Mouse (Mus musculus): ENCODE results near the gene Slc41a3. TPM values are rescaled to one million over a fixed set of nuclear protein-coding genes. Genes with fewer than 3 reads are reported as not detected.

Slc41a3 gene
- total RNA-seq (2014; fragmentation: Nextera tagmentation) (51.0 and 55.7 TPM in 2 replicates), total RNA-seq (2017) (47.7 and 50.2 TPM in 2 replicates), polyA plus RNA-seq (2012) (84.7 and 85.1 TPM in 2 replicates)

DNA sequence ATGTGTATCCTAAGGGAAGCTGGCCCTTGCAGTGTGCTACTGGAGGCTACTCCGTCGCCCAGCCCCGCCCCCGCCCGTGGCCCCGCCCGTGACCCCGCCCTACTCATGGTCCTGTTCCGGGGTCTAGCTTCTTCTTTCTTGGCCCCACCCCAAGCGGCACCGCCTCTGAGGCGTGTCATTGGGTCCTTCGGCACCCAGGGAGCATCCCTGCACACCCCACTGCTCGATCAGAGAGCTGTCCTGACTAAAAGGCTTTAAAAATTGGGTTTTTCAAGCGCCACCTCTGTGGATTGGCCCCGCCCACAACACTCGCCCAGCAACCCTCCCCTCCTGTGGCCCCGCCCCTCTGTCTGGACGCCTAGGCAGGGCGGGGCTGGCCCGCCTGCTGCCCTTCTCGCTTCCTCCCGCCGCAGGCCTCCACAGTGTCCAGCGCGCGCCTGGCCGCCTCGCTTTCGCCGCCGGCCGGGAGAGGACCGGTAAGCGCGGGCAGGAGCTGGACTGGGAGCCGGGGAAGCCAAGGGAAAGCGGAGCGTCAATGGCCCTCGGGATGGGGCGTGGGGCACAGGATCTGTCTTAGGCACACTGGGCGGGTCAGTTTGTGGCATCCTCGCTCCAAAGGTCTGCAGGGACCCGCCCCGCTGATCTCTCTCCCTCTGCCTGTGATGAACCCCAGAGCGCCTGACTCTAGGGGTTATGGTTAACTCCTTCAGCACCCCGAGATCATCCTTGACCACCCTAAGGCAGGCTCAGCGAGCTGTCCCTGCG, at the start of gene Slc41a3:
Gene Slc41a3 (plus strand): TSS at position 193 of the 765 bp plus-strand sequence.
- TF ChIP-seq CTCF (IDR thresholded peaks at IDR 0.05; ENCODE audit: low read depth, low read length): no peak
- no peak for TF ChIP-seq TAL1 (conservative IDR thresholded peaks at IDR 0.05; ENCODE audit: low read depth, low read length)
- TF ChIP-seq GATA2 (IDR thresholded peaks at IDR 0.05; ENCODE audit: borderline replicate concordance, low read depth, low read length): no peak
- TF ChIP-seq GATA1 (IDR thresholded peaks at IDR 0.05; ENCODE audit: borderline replicate concordance, low read length): no peak
- no peak for TF ChIP-seq POLR2AphosphoS5 (IDR thresholded peaks at IDR 0.05; ENCODE audit: insufficient replicate concordance, low read depth, low read length)
- Histone ChIP-seq H3K4me3 (ENCODE audit: low read depth, low read length) (peak within 1 kb of the TSS; percentile 78), H3K4me1 (ENCODE audit: insufficient read depth, low read depth, low read length) (peaks cover 59% of the 10 kb centered on the region), H3K27me3 (ENCODE audit: insufficient read depth, low read length) (peaks cover 28% of the 10 kb centered on the region), H3K9me3 (replicated peaks) (no peaks in the 10 kb centered on the region), H3K36me3 (replicated peaks) (peaks cover 3% of the 10 kb centered on the region)
- peak; percentile 80 for ATAC-seq (ENCODE audit: extremely low read depth, insufficient number of reproducible peaks, low FRiP score, poor library complexity, severe bottlenecking)
- peak; percentile 94 for DNase-seq (ENCODE audit: low spot score)

DNA sequence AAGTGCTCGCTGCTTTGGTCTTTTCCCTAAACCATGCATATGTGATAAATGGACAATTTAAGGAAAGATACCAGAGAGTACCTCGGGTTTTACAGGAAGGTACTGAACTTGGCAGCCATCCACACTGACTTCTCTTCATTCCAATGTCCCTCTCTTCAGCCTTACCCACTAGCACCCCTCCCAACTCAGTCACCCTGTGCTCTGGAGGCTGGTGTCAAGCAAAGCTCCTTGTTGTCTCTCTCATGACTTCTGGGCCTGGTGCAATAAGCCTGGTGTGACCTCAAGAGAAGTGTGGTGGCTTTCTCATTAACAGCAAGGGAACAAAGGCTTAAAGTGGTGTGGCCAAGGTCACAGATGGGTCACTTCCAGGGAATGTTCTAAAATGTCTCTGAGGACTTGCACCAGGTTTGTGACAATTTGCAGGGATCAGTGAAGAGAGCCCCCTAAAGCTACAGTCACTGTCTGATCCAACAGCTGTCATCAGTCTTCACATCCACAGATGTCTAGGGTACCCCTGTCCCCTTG, 47.9 kb upstream of the Slc41a3 start:
- Histone ChIP-seq H3K4me3 (ENCODE audit: low read depth, low read length) (no peak overlapping the region), H3K36me3 (replicated peaks) (no peaks in the 10 kb centered on the region), H3K27me3 (ENCODE audit: insufficient read depth, low read length) (peaks cover 6% of the 10 kb centered on the region), H3K4me1 (ENCODE audit: insufficient read depth, low read depth, low read length) (no peaks in the 10 kb centered on the region), H3K9me3 (replicated peaks) (no peaks in the 10 kb centered on the region)
- ATAC-seq (ENCODE audit: extremely low read depth, insufficient number of reproducible peaks, low FRiP score, poor library complexity, severe bottlenecking): no peak
- DNase-seq (ENCODE audit: low spot score): no peak
- TF ChIP-seq TAL1 (conservative IDR thresholded peaks at IDR 0.05; ENCODE audit: low read depth, low read length) (no peak), POLR2AphosphoS5 (IDR thresholded peaks at IDR 0.05; ENCODE audit: insufficient replicate concordance, low read depth, low read length) (no peak), GATA2 (IDR thresholded peaks at IDR 0.05; ENCODE audit: borderline replicate concordance, low read depth, low read length) (no peak), CTCF (IDR thresholded peaks at IDR 0.05; ENCODE audit: low read depth, low read length) (no peak), GATA1 (IDR thresholded peaks at IDR 0.05; ENCODE audit: borderline replicate concordance, low read length) (no peak)

GRCm38 (mm10) chr6:90557077-90557476, 47.4 kb upstream of the Slc41a3 start:
- Histone ChIP-seq H3K27me3 (ENCODE audit: insufficient read depth, low read length) (peaks cover 6% of the 10 kb centered on the region), H3K36me3 (replicated peaks) (no peaks in the 10 kb centered on the region), H3K4me1 (ENCODE audit: insufficient read depth, low read depth, low read length) (no peaks in the 10 kb centered on the region), H3K4me3 (ENCODE audit: low read depth, low read length) (no peak overlapping the region), H3K9me3 (replicated peaks) (no peaks in the 10 kb centered on the region)
- ATAC-seq (ENCODE audit: extremely low read depth, insufficient number of reproducible peaks, low FRiP score, poor library complexity, severe bottlenecking): no peak
- TF ChIP-seq GATA1 (IDR thresholded peaks at IDR 0.05; ENCODE audit: borderline replicate concordance, low read length): no peak
- TF ChIP-seq POLR2AphosphoS5 (IDR thresholded peaks at IDR 0.05; ENCODE audit: insufficient replicate concordance, low read depth, low read length): no peak
- TF ChIP-seq CTCF (IDR thresholded peaks at IDR 0.05; ENCODE audit: low read depth, low read length): no peak
- TF ChIP-seq GATA2 (IDR thresholded peaks at IDR 0.05; ENCODE audit: borderline replicate concordance, low read depth, low read length): no peak
- TF ChIP-seq TAL1 (conservative IDR thresholded peaks at IDR 0.05; ENCODE audit: low read depth, low read length): no peak
- no peak for DNase-seq (ENCODE audit: low spot score)

DNA sequence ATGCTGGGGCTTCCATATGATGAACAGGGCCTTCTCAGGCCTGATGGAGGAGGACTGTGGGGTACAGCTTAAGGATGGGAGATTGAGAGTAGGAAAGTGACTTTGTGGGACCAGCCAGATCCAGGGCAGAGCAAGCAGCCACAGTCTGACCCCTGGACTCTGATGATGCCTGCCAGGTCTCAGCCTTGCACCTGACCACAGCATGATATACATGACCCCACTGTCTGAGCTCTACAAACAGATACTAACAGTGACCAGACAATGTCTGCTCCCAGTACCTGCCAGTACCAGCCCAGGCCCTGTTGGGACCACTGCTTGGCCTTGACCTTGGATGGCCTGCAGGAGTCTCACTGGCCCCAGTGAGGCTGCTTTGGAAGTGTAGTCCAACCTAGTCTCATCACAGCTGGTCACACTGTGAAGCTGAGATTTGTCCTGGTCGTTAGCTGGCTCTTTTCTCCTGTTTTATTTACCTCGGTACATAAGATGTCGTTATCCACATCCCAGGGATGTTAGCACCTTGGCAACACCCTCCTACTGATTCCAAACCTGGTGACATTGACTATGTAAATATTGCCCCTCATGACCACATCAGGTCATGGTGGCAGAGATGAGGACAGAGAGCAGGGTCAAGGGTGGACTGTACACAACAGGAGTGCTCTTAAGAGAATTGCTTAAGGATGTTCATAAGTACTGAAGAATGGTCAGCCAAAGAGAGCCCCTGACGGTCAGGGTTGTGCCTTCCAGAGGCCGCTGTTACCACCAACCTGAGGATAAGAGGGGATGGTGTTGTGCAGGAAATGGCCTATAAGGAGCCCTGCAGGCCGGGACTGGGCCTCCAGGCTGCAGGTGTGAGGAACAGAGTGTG, 46.5 kb upstream of the Slc41a3 start:
- Histone ChIP-seq H3K27me3 (ENCODE audit: insufficient read depth, low read length) (peaks cover 11% of the 10 kb centered on the region), H3K4me3 (ENCODE audit: low read depth, low read length) (no peak overlapping the region), H3K4me1 (ENCODE audit: insufficient read depth, low read depth, low read length) (no peaks in the 10 kb centered on the region), H3K36me3 (replicated peaks) (no peaks in the 10 kb centered on the region), H3K9me3 (replicated peaks) (no peaks in the 10 kb centered on the region)
- no peak for DNase-seq (ENCODE audit: low spot score)
- no peak for ATAC-seq (ENCODE audit: extremely low read depth, insufficient number of reproducible peaks, low FRiP score, poor library complexity, severe bottlenecking)
- no peak for TF ChIP-seq GATA1 (IDR thresholded peaks at IDR 0.05; ENCODE audit: borderline replicate concordance, low read length)
- no peak for TF ChIP-seq POLR2AphosphoS5 (IDR thresholded peaks at IDR 0.05; ENCODE audit: insufficient replicate concordance, low read depth, low read length)
- TF ChIP-seq CTCF (IDR thresholded peaks at IDR 0.05; ENCODE audit: low read depth, low read length): no peak
- no peak for TF ChIP-seq GATA2 (IDR thresholded peaks at IDR 0.05; ENCODE audit: borderline replicate concordance, low read depth, low read length)
- TF ChIP-seq TAL1 (conservative IDR thresholded peaks at IDR 0.05; ENCODE audit: low read depth, low read length): no peak

GRCm38 (mm10) chr6:90560390-90561058, 44.0 kb upstream of the Slc41a3 start:
- Histone ChIP-seq H3K36me3 (replicated peaks) (no peaks in the 10 kb centered on the region), H3K4me1 (ENCODE audit: insufficient read depth, low read depth, low read length) (no peaks in the 10 kb centered on the region), H3K27me3 (ENCODE audit: insufficient read depth, low read length) (peaks cover 24% of the 10 kb centered on the region), H3K9me3 (replicated peaks) (no peaks in the 10 kb centered on the region), H3K4me3 (ENCODE audit: low read depth, low read length) (no peak overlapping the region)
- ATAC-seq (ENCODE audit: extremely low read depth, insufficient number of reproducible peaks, low FRiP score, poor library complexity, severe bottlenecking): no peak
- TF ChIP-seq CTCF (IDR thresholded peaks at IDR 0.05; ENCODE audit: low read depth, low read length) (no peak), TAL1 (conservative IDR thresholded peaks at IDR 0.05; ENCODE audit: low read depth, low read length) (no peak), GATA2 (IDR thresholded peaks at IDR 0.05; ENCODE audit: borderline replicate concordance, low read depth, low read length) (no peak)
- no peak for DNase-seq (ENCODE audit: low spot score)
